Mouse (Mus musculus) adrenal gland, adult 2 months (tissue): ENCODE results near the gene Ece1. TPM values are rescaled to one million over a fixed set of nuclear protein-coding genes. Genes with fewer than 3 reads are reported as not detected.

Experiments
- DNase-seq: peaks from one replicate; pipeline ENCODE4 v3.0.0; 2021
- polyA plus RNA-seq: library from polyadenylated mRNA; depleted of rRNA; stranded (reverse); fragments of >200 nt; gene quantifications from 2 replicates; pipeline ENCODE4 v1.2.3, GENCODE M21; 2012
- total RNA-seq, 2 experiments: library from RNA; stranded (reverse); gene quantifications; 2 replicates each; pipeline ENCODE4 v1.2.3; 2021

Gene Ece1
- total and polyA plus RNA-seq, 3 experiments = 228 to 424 (median 414) TPM

GRCm38 (mm10) chr4:137855741-137856341 lies 6.2 kb upstream of the Ece1 start:
- peak; percentile 95 for DNase-seq

GRCm38 (mm10) chr4:137857116-137857515 lies 4.9 kb upstream of the Ece1 start:
- peak; percentile 62 for DNase-seq

- DNase-seq = no peak
Observed at GRCm38 (mm10) chr4:137858371-137858770, 3.7 kb upstream of the Ece1 start.

GRCm38 (mm10) chr4:137861461-137862011 lies 501 bp upstream of the Ece1 start:
- no peak for DNase-seq

- peak; percentile 69 for DNase-seq
Observed at GRCm38 (mm10) chr4:137862516-137863240, 641 bp downstream of the Ece1 start.

GRCm38 (mm10) chr4:137864031-137864430 lies 2.0 kb downstream of the Ece1 start:
- DNase-seq = no peak

GRCm38 (mm10) chr4:137864769-137865168 lies 2.7 kb downstream of the Ece1 start:
- DNase-seq = no peak

- no peak for DNase-seq
Observed at GRCm38 (mm10) chr4:137865221-137865641, 3.2 kb downstream of the Ece1 start.

- no peak for DNase-seq
Observed at GRCm38 (mm10) chr4:137866206-137866863, 4.3 kb downstream of the Ece1 start.

- DNase-seq = no peak
Observed at GRCm38 (mm10) chr4:137867225-137867624, 5.2 kb downstream of the Ece1 start.

GRCm38 (mm10) chr4:137867675-137868257 lies 5.7 kb downstream of the Ece1 start:
- peak; percentile 78 for DNase-seq

- no peak for DNase-seq
Observed at GRCm38 (mm10) chr4:137869667-137870274, 7.7 kb downstream of the Ece1 start.

GRCm38 (mm10) chr4:137870979-137871378 lies 8.9 kb downstream of the Ece1 start:
- no peak for DNase-seq

GRCm38 (mm10) chr4:137871431-137871830 lies 9.4 kb downstream of the Ece1 start:
- no peak for DNase-seq

- DNase-seq = no peak
Observed at GRCm38 (mm10) chr4:137874337-137874736, 12.3 kb downstream of the Ece1 start.

- DNase-seq = no peak
Observed at GRCm38 (mm10) chr4:137874826-137875225, 12.8 kb downstream of the Ece1 start.

- peak; percentile 65 for DNase-seq
Observed at GRCm38 (mm10) chr4:137875466-137876092, 13.5 kb downstream of the Ece1 start.

- no peak for DNase-seq
Observed at GRCm38 (mm10) chr4:137876834-137877233, 14.8 kb downstream of the Ece1 start.

GRCm38 (mm10) chr4:137877432-137877881 lies 15.4 kb downstream of the Ece1 start:
- DNase-seq = no peak

GRCm38 (mm10) chr4:137879383-137880156 lies 17.5 kb downstream of the Ece1 start:
- peak; percentile 84 for DNase-seq

- DNase-seq = no peak
Observed at GRCm38 (mm10) chr4:137881445-137881844, 19.4 kb downstream of the Ece1 start.
